Comparison of ENCODE assay signal across 30 mouse cellular contexts in genomic region chr9:102513578-102513977, GRCm38 (mm10). TPM values are rescaled to one million over a fixed set of nuclear protein-coding genes. Genes with fewer than 3 reads are reported as not detected.
A peak's percentile ranks its signal among the peaks of the same experiment; 100 is the strongest.
DNase-seq lines count a peak whose midpoint lies in the region; ATAC-seq and TF ChIP-seq lines count a peak whose summit lies in the region.
"Had no signal": no experiment of that assay in that cellular context is flagged by ENCODE, and none has a peak within 500 bp of the region (broad histone marks: within the 10 kb centered on the region; RNA-seq: fewer than 3 reads in every experiment).

No protein-coding gene starts in this region.

- TF ChIP-seq EP300 in stomach, postnatal 0 days (optimal IDR thresholded peaks at IDR 0.05): no peak

- TF ChIP-seq POLR2A in small intestine, adult 2 months (IDR thresholded peaks at IDR 0.05; ENCODE audit: low read depth, low read length): no peak

- H3K4me1 ChIP-seq in hindbrain, postnatal 0 days (ENCODE audit: insufficient read depth, low read length): no peaks in the 10 kb centered on the region
- no peaks in the 10 kb centered on the region for H3K4me1 ChIP-seq in hindbrain, embryonic 16.5 days (ENCODE audit: control insufficient read depth, insufficient read depth, low read depth, low read length)
- no peaks in the 10 kb centered on the region for H3K4me1 ChIP-seq in midbrain, postnatal 0 days (ENCODE audit: insufficient read depth, low read length)
- no peaks in the 10 kb centered on the region for H3K4me1 ChIP-seq in midbrain, embryonic 15.5 days
- H3K4me1 ChIP-seq in small intestine, adult 2 months (ENCODE audit: control insufficient read depth, insufficient read depth, insufficient read length, low read length): peaks cover 5% of the 10 kb centered on the region; the same call in 1 of the 2 replicates
- no peaks in the 10 kb centered on the region for H3K4me1 ChIP-seq in stomach, postnatal 0 days (replicated peaks; ENCODE audit: control insufficient read depth, insufficient read depth)
- H3K4me1 ChIP-seq: forebrain, embryonic 13.5 days; hindbrain, embryonic 15.5 days; intestine, embryonic 15.5 days; megakaryocyte, embryonic 14.5 days; midbrain, embryonic 13.5 days had no signal

- no peak for ATAC-seq in hindbrain, postnatal 0 days
- no peak for ATAC-seq in hindbrain, embryonic 16.5 days
- ATAC-seq in midbrain, postnatal 0 days (ENCODE audit: low FRiP score): no peak
- no peak for ATAC-seq in midbrain, embryonic 15.5 days (replicated peaks)
- ATAC-seq in stomach, postnatal 0 days (ENCODE audit: low FRiP score, low TSS enrichment): no peak
- ATAC-seq: activated CD4-positive, CD25-positive, alpha-beta regulatory T cell, adult 4 months; forebrain, embryonic 13.5 days; intestine, embryonic 15.5 days; liver, postnatal 0 days; midbrain, embryonic 13.5 days had no signal

- TF ChIP-seq CTCF in gastrocnemius, adult 2 months (IDR thresholded peaks at IDR 0.05): peak; percentile 63
- TF ChIP-seq CTCF in hindbrain, postnatal 0 days (IDR thresholded peaks at IDR 0.05; ENCODE audit: low read depth): peak; percentile 12; the same call in 1 of the 2 replicates
- TF ChIP-seq CTCF in midbrain, postnatal 0 days (IDR thresholded peaks at IDR 0.05): 0 out of 2 replicates have a peak, but pooled peaks have one; percentile 7
- TF ChIP-seq CTCF in small intestine, adult 2 months (IDR thresholded peaks at IDR 0.05; ENCODE audit: extremely low read depth, insufficient read length, insufficient replicate concordance, low read depth, low read length): peak; percentile 34; the same call in 1 of the 2 replicates
- TF ChIP-seq CTCF in stomach, postnatal 0 days (IDR thresholded peaks at IDR 0.05; ENCODE audit: low read depth): no peak

- H3K4me2 ChIP-seq in hindbrain, postnatal 0 days (ENCODE audit: low read depth, low read length): no peak overlapping the region
- H3K4me2 ChIP-seq in hindbrain, embryonic 16.5 days (ENCODE audit: low read length): no peak overlapping the region
- no peak overlapping the region for H3K4me2 ChIP-seq in midbrain, postnatal 0 days (ENCODE audit: low read depth, low read length, poor library complexity, severe bottlenecking)
- no peak overlapping the region for H3K4me2 ChIP-seq in midbrain, embryonic 15.5 days
- no peak overlapping the region for H3K4me2 ChIP-seq in stomach, postnatal 0 days (replicated peaks; ENCODE audit: low read depth)
- H3K4me2 ChIP-seq: forebrain, embryonic 13.5 days; heart, embryonic 12.5 days; hindbrain, embryonic 15.5 days; intestine, embryonic 15.5 days; limb, embryonic 13.5 days; liver, embryonic 11.5 days; midbrain, embryonic 13.5 days had no signal

- peak; percentile 69 for DNase-seq in gastrocnemius, adult 2 months
- no peak for DNase-seq in gastrocnemius, postnatal 4 days (ENCODE audit: low spot score in 2 of 2)
- DNase-seq in hindbrain, postnatal 0 days (ENCODE audit: low spot score): no peak
- no peak for DNase-seq in midbrain, postnatal 0 days (ENCODE audit: low spot score)
- no peak for DNase-seq in stomach, postnatal 0 days (ENCODE audit: low spot score)
- DNase-seq: adrenal gland, adult 2 months; adrenal gland, postnatal 36 days; cerebellum, adult 8-10 months; cerebellum, postnatal 25 days; heart, adult 11 months; kidney, adult 8-10 months; kidney, postnatal 10 days; liver, postnatal 0 days; lung, postnatal 36 days; right cerebral cortex, adult 18-20 months had no signal

- no peaks in the 10 kb centered on the region for H3K9me3 ChIP-seq in hindbrain, postnatal 0 days (ENCODE audit: low read length)
- H3K9me3 ChIP-seq in hindbrain, embryonic 16.5 days (ENCODE audit: control insufficient read depth, low read length): no peaks in the 10 kb centered on the region
- no peaks in the 10 kb centered on the region for H3K9me3 ChIP-seq in midbrain, postnatal 0 days (ENCODE audit: low read length)
- no peaks in the 10 kb centered on the region for H3K9me3 ChIP-seq in midbrain, embryonic 15.5 days
- H3K9me3 ChIP-seq in stomach, postnatal 0 days (ENCODE audit: control insufficient read depth, low read length): no peaks in the 10 kb centered on the region
- H3K9me3 ChIP-seq: heart, embryonic 12.5 days; hindbrain, embryonic 10.5 days; hindbrain, embryonic 15.5 days; intestine, embryonic 15.5 days; midbrain, embryonic 13.5 days had no signal

- intact Hi-C loops in gastrocnemius, adult 2 months (cut with DNase I): loop anchor here (2.0 to 5.0 kb wide), 2 partner anchors 91 to 107 kb away; no protein-coding TSS in a partner anchor

- no peak overlapping the region for H3K9ac ChIP-seq in hindbrain, postnatal 0 days (replicated peaks; ENCODE audit: low read length)
- H3K9ac ChIP-seq in hindbrain, embryonic 16.5 days (ENCODE audit: low read depth, low read length): no peak overlapping the region
- H3K9ac ChIP-seq in midbrain, postnatal 0 days (replicated peaks; ENCODE audit: low read length, poor library complexity, severe bottlenecking): no peak overlapping the region
- H3K9ac ChIP-seq in midbrain, embryonic 15.5 days: no peak overlapping the region
- H3K9ac ChIP-seq in stomach, postnatal 0 days (ENCODE audit: low read length): no peak overlapping the region
- H3K9ac ChIP-seq: forebrain, embryonic 13.5 days; heart, embryonic 12.5 days; hindbrain, embryonic 15.5 days; intestine, embryonic 15.5 days; limb, embryonic 13.5 days; liver, postnatal 0 days; midbrain, embryonic 13.5 days had no signal

- WGBS in hindbrain, postnatal 0 days: 77% methylated on average over 4 of the region's 4 CpGs
- WGBS in hindbrain, embryonic 16.5 days: 85% methylated on average over 4 of the region's 4 CpGs
- WGBS in midbrain, postnatal 0 days: 86% methylated on average over 4 of the region's 4 CpGs
- 85% methylated on average over 4 of the region's 4 CpGs for WGBS in midbrain, embryonic 15.5 days
- WGBS in small intestine, adult 2 months: 70% methylated on average over 4 of the region's 4 CpGs
- 75% methylated on average over 4 of the region's 4 CpGs for WGBS in stomach, postnatal 0 days

- H3K4me3 ChIP-seq in gastrocnemius, adult 2 months: peak overlapping the region; percentile 41
- no peak overlapping the region for H3K4me3 ChIP-seq in hindbrain, postnatal 0 days (ENCODE audit: low read length)
- no peak overlapping the region for H3K4me3 ChIP-seq in hindbrain, embryonic 16.5 days (ENCODE audit: low read length)
- no peak overlapping the region for H3K4me3 ChIP-seq in midbrain, postnatal 0 days (ENCODE audit: low read depth, low read length)
- no peak overlapping the region for H3K4me3 ChIP-seq in midbrain, embryonic 15.5 days
- H3K4me3 ChIP-seq in small intestine, adult 2 months (ENCODE audit: low read depth, low read length): no peak overlapping the region
- no peak overlapping the region for H3K4me3 ChIP-seq in stomach, postnatal 0 days (ENCODE audit: low read depth, low read length)
- H3K4me3 ChIP-seq: forebrain, embryonic 13.5 days; heart, embryonic 12.5 days; hindbrain, embryonic 10.5 days; hindbrain, embryonic 15.5 days; intestine, embryonic 15.5 days; limb, embryonic 13.5 days; megakaryocyte, embryonic 14.5 days; midbrain, embryonic 13.5 days had no signal

- peak overlapping the region; percentile 97 for H3K27ac ChIP-seq in gastrocnemius, adult 2 months
- H3K27ac ChIP-seq in hindbrain, postnatal 0 days: no peak overlapping the region
- H3K27ac ChIP-seq in hindbrain, embryonic 16.5 days (ENCODE audit: low read depth, low read length): no peak overlapping the region
- H3K27ac ChIP-seq in midbrain, postnatal 0 days (ENCODE audit: low read depth, low read length): no peak overlapping the region
- H3K27ac ChIP-seq in midbrain, embryonic 15.5 days: no peak overlapping the region
- no peak overlapping the region for H3K27ac ChIP-seq in small intestine, adult 2 months (ENCODE audit: insufficient read depth, low read depth, low read length)
- H3K27ac ChIP-seq in stomach, postnatal 0 days (replicated peaks): no peak overlapping the region
- H3K27ac ChIP-seq: forebrain, embryonic 13.5 days; hindbrain, embryonic 10.5 days; hindbrain, embryonic 15.5 days; intestine, embryonic 15.5 days; limb, embryonic 13.5 days; midbrain, embryonic 13.5 days had no signal

- H3K27me3 ChIP-seq in hindbrain, postnatal 0 days (ENCODE audit: insufficient read depth, low read length): no peaks in the 10 kb centered on the region
- H3K27me3 ChIP-seq in hindbrain, embryonic 16.5 days (replicated peaks; ENCODE audit: control insufficient read depth, insufficient read depth, low read length): no peaks in the 10 kb centered on the region
- H3K27me3 ChIP-seq in midbrain, postnatal 0 days (ENCODE audit: insufficient read depth, low read length): no peaks in the 10 kb centered on the region; the same call in 1 of the 2 replicates
- no peaks in the 10 kb centered on the region for H3K27me3 ChIP-seq in midbrain, embryonic 15.5 days (replicated peaks)
- no peaks in the 10 kb centered on the region for H3K27me3 ChIP-seq in small intestine, adult 2 months (ENCODE audit: control insufficient read depth, insufficient read depth, low read length)
- H3K27me3 ChIP-seq in stomach, postnatal 0 days (ENCODE audit: control insufficient read depth, insufficient read depth, low read length): no peaks in the 10 kb centered on the region
- H3K27me3 ChIP-seq: hindbrain, embryonic 15.5 days; intestine, embryonic 15.5 days had no signal

- no peaks in the 10 kb centered on the region for H3K36me3 ChIP-seq in hindbrain, postnatal 0 days (ENCODE audit: insufficient read depth, low read length)
- no peaks in the 10 kb centered on the region for H3K36me3 ChIP-seq in hindbrain, embryonic 16.5 days (ENCODE audit: control insufficient read depth, insufficient read depth, low read length)
- no peaks in the 10 kb centered on the region for H3K36me3 ChIP-seq in midbrain, postnatal 0 days (ENCODE audit: insufficient read depth, low read length)
- no peaks in the 10 kb centered on the region for H3K36me3 ChIP-seq in midbrain, embryonic 15.5 days (replicated peaks)
- no peaks in the 10 kb centered on the region for H3K36me3 ChIP-seq in small intestine, adult 2 months (ENCODE audit: control insufficient read depth, insufficient read depth, low read length)
- no peaks in the 10 kb centered on the region for H3K36me3 ChIP-seq in stomach, postnatal 0 days (ENCODE audit: control insufficient read depth, insufficient read depth, low read length)
- H3K36me3 ChIP-seq: hindbrain, embryonic 10.5 days; hindbrain, embryonic 15.5 days; intestine, embryonic 15.5 days; limb, embryonic 13.5 days; midbrain, embryonic 13.5 days had no signal

RNA-seq across cellular contexts. Expression of gene Ky, which starts 8.0 kb away (rescaled TPM):
- total RNA-seq in gastrocnemius, adult 2 months (2021): 100 to 1,000 TPM in 1 of 2 experiments, 10 to 100 TPM in 1; 97.3 to 101 TPM
- total RNA-seq in gastrocnemius, postnatal 4 days (2021): 100 to 1,000 TPM; 109 to 122 TPM
- 2.3 and 5.3 TPM in 2 replicates for total RNA-seq in hindbrain, postnatal 0 days (2014; rRNA removed)
- polyA plus RNA-seq in hindbrain, postnatal 0 days (2015; fragmentation: Nextera tagmentation; extraction: Ambion mirVana): 0.54 and 1.1 TPM in 2 replicates
- 1.1 TPM in 2 replicates for polyA plus RNA-seq in hindbrain, embryonic 16.5 days (2015; fragmentation: Nextera tagmentation; extraction: Ambion mirVana)
- 3.7 and 6.5 TPM in 2 replicates for total RNA-seq in midbrain, postnatal 0 days (2014; rRNA removed)
- polyA plus RNA-seq in midbrain, postnatal 0 days (2015; fragmentation: Nextera tagmentation; extraction: Ambion mirVana): 0.99 and 1.7 TPM in 2 replicates
- polyA plus RNA-seq in midbrain, embryonic 15.5 days (2015; fragmentation: Nextera tagmentation; extraction: Ambion mirVana): 0.52 and 0.80 TPM in 2 replicates
- 0.81 and 2.1 TPM in 2 replicates for polyA plus RNA-seq in small intestine, adult 2 months (2012; rRNA removed)
- polyA plus RNA-seq in stomach, postnatal 0 days (2015; fragmentation: Nextera tagmentation; extraction: Ambion mirVana): 0.08 and 0.13 TPM in 2 replicates
- total RNA-seq: CH12.LX; neutrophil, adult 5-6 weeks had no signal
- polyA plus RNA-seq: liver, embryonic 11.5 days; liver, postnatal 0 days had no signal
